ENCODE assay signal across 7 mouse cellular contexts in genomic region chr5:45855526-45856302, GRCm38 (mm10). TPM values are rescaled to one million over a fixed set of nuclear protein-coding genes. Genes with fewer than 3 reads are reported as not detected.
DNase-seq lines count a peak whose midpoint lies in the region; ATAC-seq and TF ChIP-seq lines count a peak whose summit lies in the region.

No protein-coding gene starts in this region.

- peak overlapping the region; percentile 99 for H3K27ac ChIP-seq in lung, embryonic 14.5 days (ENCODE audit: low read depth)

- WGBS in lung, embryonic 14.5 days, result 12% methylated on average over 21 of the region's 21 CpGs

- peak overlapping the region; percentile 77 for H3K4me3 ChIP-seq in G1E (ENCODE audit: low read depth, low read length)
- peak overlapping the region; percentile 91 for H3K4me3 ChIP-seq in lung, embryonic 14.5 days (ENCODE audit: low read depth, low read length)

- peaks cover 10% of the 10 kb centered on the region for H3K4me1 ChIP-seq in G1E (ENCODE audit: insufficient read depth, low read depth, low read length)
- no peaks in the 10 kb centered on the region for H3K4me1 ChIP-seq in lung, embryonic 14.5 days (ENCODE audit: insufficient read depth)

- no peaks in the 10 kb centered on the region for H3K27me3 ChIP-seq in G1E (ENCODE audit: insufficient read depth, low read length)
- no peaks in the 10 kb centered on the region for H3K27me3 ChIP-seq in lung, embryonic 14.5 days (ENCODE audit: insufficient read depth, low read length)

- intact Hi-C loops in heart, postnatal 10 days (cut with DNase I), result loop anchor here (5.0 to 10.0 kb wide), 4 partner anchors 72 to 492 kb away; partner anchors contain the start of gene Lap3

- H3K4me2 ChIP-seq in lung, embryonic 14.5 days, result peak overlapping the region; percentile 61

- peak; percentile 4 for DNase-seq in G1E (ENCODE audit: low spot score)
- peak; percentile 60 for DNase-seq in adrenal gland, postnatal 10 days
- peak; percentile 65 to 70 for DNase-seq in heart, postnatal 10 days
- peak; percentile 55 to 71 for DNase-seq in kidney, postnatal 36 days
- peak; percentile 75 for DNase-seq in lung, embryonic 14.5 days
- peak; percentile 60 for DNase-seq in ovary, postnatal 36 days (ENCODE audit: low spot score)

- no peak for TF ChIP-seq CTCF in G1E (IDR thresholded peaks at IDR 0.05; ENCODE audit: low read depth, low read length)
- TF ChIP-seq CTCF in lung, embryonic 14.5 days (IDR thresholded peaks at IDR 0.05; ENCODE audit: low read depth), result peak; percentile 39; the same call in 1 of the 2 replicates

- H3K9ac ChIP-seq in lung, embryonic 14.5 days, result peak overlapping the region; percentile 95

- ATAC-seq in G1E (ENCODE audit: extremely low read depth, insufficient number of reproducible peaks, low FRiP score, poor library complexity, severe bottlenecking), result 0 out of 2 replicates have a peak, but pooled peaks have one; percentile 10
- peak; percentile 27 for ATAC-seq in erythroid progenitor cell, adult 5-6 weeks (replicated peaks; ENCODE audit: low FRiP score, poor library complexity, severe bottlenecking)
- 0 out of 2 replicates have a peak, but pooled peaks have one; percentile 1 for ATAC-seq in lung, embryonic 14.5 days (ENCODE audit: insufficient read depth)

- no peaks in the 10 kb centered on the region for H3K36me3 ChIP-seq in G1E (replicated peaks)
- no peaks in the 10 kb centered on the region for H3K36me3 ChIP-seq in lung, embryonic 14.5 days (ENCODE audit: insufficient read depth)

- H3K9me3 ChIP-seq in G1E (replicated peaks), result no peaks in the 10 kb centered on the region
- no peaks in the 10 kb centered on the region for H3K9me3 ChIP-seq in lung, embryonic 14.5 days (ENCODE audit: low read depth, low read length)

RNA-seq across cellular contexts. Expression of gene Lcorl, which starts 1.7 kb away (rescaled TPM):
- total RNA-seq in G1E (2014; fragmentation: Nextera tagmentation), result 51.1 and 59.3 TPM in 2 replicates
- 44.6 and 44.7 TPM in 2 replicates for total RNA-seq in G1E (2017)
- polyA plus RNA-seq in G1E (2012), result 14.2 and 19.4 TPM in 2 replicates
- 10 to 100 TPM; 24.4 to 28.7 TPM for total RNA-seq in adrenal gland, postnatal 10 days (2021)
- 18.4 and 36.9 TPM in 2 replicates for total RNA-seq in erythroid progenitor cell, adult 5-6 weeks (2015; ENCODE audit: low replicate concordance)
- total RNA-seq in erythroid progenitor cell, adult 5-6 weeks (2017; ENCODE audit: low replicate concordance), result 21.1 and 29.5 TPM in 2 replicates
- total RNA-seq in heart, postnatal 10 days (2021), result 10 to 100 TPM; 14.8 to 16.5 TPM
- polyA plus RNA-seq in lung, embryonic 14.5 days (2014; fragmentation: Nextera tagmentation; extraction: Ambion mirVana), result 46.5 and 47.2 TPM in 2 replicates

Comparison
In these comparisons a context has a peak if more than half of its experiments do, and no peak if none do; other contexts are left out.
1. Peak in every context shown above with its lines: DNase-seq, ATAC-seq, H3K4me3 ChIP-seq and H3K27ac ChIP-seq.
2. DNase-seq: peak in every context shown above with its lines; median percentile 75 in lung, embryonic 14.5 days; 68 in heart, postnatal 10 days; 63 in kidney, postnatal 36 days; 60 in adrenal gland, postnatal 10 days; 60 in ovary, postnatal 36 days; 4 in G1E.